Mouse (Mus musculus) kidney, adult 11 months (tissue): ENCODE data around the gene Rhox11.
"Not testable (repeated sequence)": the region's sequence is repeated elsewhere in the genome, so short reads cannot be mapped to it uniquely, and the experiment has no call there.

ENCODE experiments used
- DNase-seq: peaks from one replicate; pipeline ENCODE4 v3.0.0; 2022

Gene Rhox11

GRCm38 (mm10) chrX:38085041-38085440, at the start of gene Rhox11:
Gene Rhox11, minus strand, starts transcription at chrX:38085141.
- DNase-seq, result no peak

DNA sequence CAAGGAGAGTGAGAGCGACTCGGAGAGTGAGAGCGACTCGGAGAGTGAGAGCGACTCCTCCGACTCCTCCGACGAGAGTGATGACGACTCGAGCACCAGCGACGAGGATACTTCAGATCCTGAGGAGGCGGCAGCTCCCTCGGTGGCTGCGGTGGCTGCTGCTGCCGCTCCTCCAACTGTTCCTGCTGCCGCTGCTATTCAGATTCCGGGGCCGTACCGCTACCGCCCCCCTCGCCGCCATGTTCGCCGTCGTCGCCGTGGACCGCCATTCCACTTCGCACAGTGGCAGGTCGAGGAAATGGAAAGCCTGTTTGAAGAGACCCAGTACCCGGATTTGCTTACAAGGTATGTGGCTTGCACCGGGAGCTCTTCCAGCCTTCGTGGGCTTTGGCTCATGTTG, 36.5 kb upstream of the Rhox11 start:
- DNase-seq, result no peak

DNA sequence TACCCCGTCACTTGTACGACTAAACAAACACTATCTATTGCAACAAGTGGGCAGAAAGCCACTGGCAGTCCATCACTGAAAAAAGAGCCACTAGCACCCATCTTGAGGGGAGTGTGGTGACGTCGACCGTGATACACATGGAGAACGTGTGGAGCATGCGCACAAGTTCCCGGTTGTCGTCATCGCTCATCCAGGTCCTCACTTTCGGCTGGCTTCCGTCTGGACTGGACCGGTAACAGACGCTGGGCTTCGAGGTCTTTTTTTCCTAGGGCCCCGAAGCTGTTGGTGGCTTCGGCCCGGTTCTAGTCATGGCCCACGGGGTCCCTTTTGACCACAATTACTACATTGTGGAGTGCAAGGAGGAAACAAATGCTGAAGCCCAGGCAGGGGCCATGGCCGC, 36.0 kb upstream of the Rhox11 start, which contains the start of gene Rhox13:
TSS of gene Rhox13 (plus strand) at position 238 of the 400 bp plus-strand sequence.
- DNase-seq, result no peak

DNA sequence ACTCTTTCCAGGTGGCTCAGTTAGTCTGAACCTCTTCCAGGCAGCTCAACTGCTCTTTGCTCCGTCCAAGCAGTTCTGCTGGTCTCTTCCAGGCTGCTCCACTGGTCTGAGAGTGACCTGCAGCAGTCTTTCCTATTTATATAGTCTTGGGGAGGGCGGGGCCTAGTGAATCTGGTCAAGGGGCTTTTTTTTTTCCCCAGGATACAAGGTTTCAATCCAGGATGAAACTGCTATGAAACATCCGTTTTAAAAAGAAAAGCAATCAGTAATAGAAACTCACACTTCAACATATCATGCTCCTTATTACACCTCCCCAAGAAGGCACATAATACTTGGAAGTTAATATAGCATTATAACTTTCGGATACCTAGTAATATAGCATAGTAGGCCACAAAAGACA, 25.9 kb upstream of the Rhox11 start, which contains the start of gene Rhox12:
TSS of gene Rhox12 (minus strand) at position 101 of the 400 bp plus-strand sequence.
- DNase-seq, result no peak

- peak; percentile 26 for DNase-seq
These were observed 715 bp downstream of the Rhox11 start for GRCm38 (mm10) chrX:38084226-38084625.

- DNase-seq, result no peak
These were observed 18.8 kb downstream of the Rhox11 start, which contains the start of gene Rhox10 for GRCm38 (mm10) chrX:38066175-38066574. Gene Rhox10, plus strand, starts transcription at chrX:38066475.

GRCm38 (mm10) chrX:38061544-38061943, 23.4 kb downstream of the Rhox11 start:
- DNase-seq, result no peak

DNA sequence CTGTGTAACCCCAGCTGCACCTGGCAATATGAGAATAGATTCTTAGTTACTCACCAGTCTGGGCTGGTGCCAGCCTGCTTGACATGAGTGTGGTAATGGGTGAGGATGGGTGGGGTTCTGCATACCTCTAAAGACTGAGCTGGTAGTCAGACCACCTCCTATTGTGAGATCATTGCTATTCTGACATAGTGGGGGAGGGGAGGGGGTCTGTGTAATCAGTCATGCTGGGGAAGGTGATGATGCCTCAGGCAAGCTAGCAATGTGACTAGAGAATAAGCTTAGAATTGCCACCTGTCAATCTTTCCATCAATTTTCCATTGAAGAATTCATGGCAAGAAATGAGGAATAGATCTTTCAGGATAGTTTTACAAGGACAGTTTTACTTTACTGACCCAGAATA, 41.9 kb downstream of the Rhox11 start, which contains the start of gene Btg1-ps2:
TSS of gene Btg1-ps2 (minus strand) at position 101 of the 400 bp plus-strand sequence.
- DNase-seq, result not testable (repeated sequence)

DNA sequence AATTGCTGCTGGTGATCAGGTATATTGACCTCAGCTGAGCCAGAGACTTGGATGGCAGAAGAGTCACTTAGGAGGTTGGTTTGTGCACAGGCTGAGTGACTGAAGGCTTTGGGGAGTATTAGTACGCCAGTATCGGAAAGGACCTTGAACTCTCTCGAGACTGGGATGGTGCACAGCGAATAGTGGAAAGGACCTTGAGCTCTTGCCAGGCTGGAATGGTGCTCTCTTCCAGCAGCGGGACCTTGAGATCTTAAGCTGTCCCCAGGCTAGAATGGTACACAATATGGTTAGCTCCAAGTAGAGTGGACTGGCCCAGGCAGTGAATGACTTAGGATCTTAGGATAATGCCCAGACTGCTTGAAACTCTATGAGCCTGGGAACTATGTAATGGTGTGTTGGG, 45.3 kb downstream of the Rhox11 start:
- DNase-seq, result no peak

- no peak for DNase-seq
These were observed 51.1 kb downstream of the Rhox11 start for GRCm38 (mm10) chrX:38033841-38034240.
